Mouse (Mus musculus) CD4-positive naive resting alpha-beta T cell, adult 76 days (primary cell): ENCODE data around the gene Rgmb. TPM values are rescaled to one million over a fixed set of nuclear protein-coding genes. Genes with fewer than 3 reads are reported as not detected.

Experiments used
- total RNA-seq: library from RNA; stranded (reverse); gene quantifications from one replicate; pipeline ENCODE4 v1.2.4, GENCODE M21; 2023

Rgmb gene
- total RNA-seq = 13.7 TPM

GRCm38 (mm10) chr17:15830766-15831644 lies at the start of gene Rgmb:
TSS of gene Rgmb (minus strand) at chr17:15831039.

Other genes starting within 250 kb of the Rgmb start
- gene Chd1, start 126.1 kb downstream of the Rgmb start, total RNA-seq = 150 TPM